Mouse (Mus musculus) forebrain, postnatal 0 days (tissue): Measurements from ENCODE around the gene Map10. TPM values are rescaled to one million over a fixed set of nuclear protein-coding genes. Genes with fewer than 3 reads are reported as not detected.

Experiments used
- ATAC-seq: fragments of 200-750 bp; cut with Nextera tagmentation; 2 replicates; pipeline ENCODE4 v1.8.0; 2017; ENCODE audit warnings: mild to moderate bottlenecking, moderate library complexity
- DNase-seq: peaks from one replicate; pipeline ENCODE4 v3.0.0-alpha.2; 2015
- H3K27ac ChIP-seq: fragments of 300-500 bp; sonication (generic); 2 replicates; pipeline ENCODE4 v1.5.1; 2014; ENCODE audit warnings: low read depth, mild to moderate bottlenecking, antibody characterized with exemption, low read length, moderate library complexity, mixed read lengths
- H3K27me3 ChIP-seq: fragments of 300-500 bp; sonication (generic); 2 replicates; pipeline ENCODE4 v1.6.1; 2014; ENCODE audit warnings: mild to moderate bottlenecking, low read length, mixed read lengths; ENCODE audit not compliant: insufficient read depth
- H3K36me3 ChIP-seq: fragments of 300-500 bp; sonication (generic); 2 replicates; pipeline ENCODE4 v1.6.1; 2014; ENCODE audit warnings: mild to moderate bottlenecking, moderate library complexity; ENCODE audit not compliant: insufficient read depth
- H3K4me1 ChIP-seq: fragments of 300-500 bp; sonication (generic); 2 replicates; pipeline ENCODE4 v1.6.1; 2014; ENCODE audit warnings: antibody characterized with exemption; ENCODE audit not compliant: insufficient read depth
- H3K4me2 ChIP-seq: fragments of 300-500 bp; sonication (generic); 2 replicates; pipeline ENCODE4 v1.6.1; 2014; ENCODE audit warnings: low read depth, mild to moderate bottlenecking, moderate library complexity
- H3K4me3 ChIP-seq: fragments of 300-500 bp; sonication (generic); 2 replicates; pipeline ENCODE4 v1.5.1; 2014; ENCODE audit warnings: low read depth, low read length, mixed read lengths
- H3K9ac ChIP-seq: fragments of 300-500 bp; sonication (generic); 2 replicates; pipeline ENCODE4 v1.6.1; 2014; ENCODE audit warnings: mild to moderate bottlenecking
- H3K9me3 ChIP-seq: fragments of 300-500 bp; sonication (generic); 2 replicates; pipeline ENCODE4 v1.6.1; 2016; ENCODE audit warnings: low read length
- CTCF ChIP-seq: sonication (generic); IDR thresholded peaks from 2 replicates; pipeline ENCODE4 v1.5.1; 2016; ENCODE audit warnings: antibody characterized with exemption, control low read depth, low read depth
- WGBS: fragments of 180-500 bp; shearing (Covaris S2); extraction: QIAGEN DNeasy Blood & Tissue Kit; methylation state at CpG from one replicate; pipeline ENCODE4 v1.1.7; 2014; 5-methylcytosine and 5-hydroxymethylcytosine counted together
- polyA plus RNA-seq: library from polyadenylated mRNA; unstranded; fragments of >200 nt; fragmentation: Nextera tagmentation; extraction: Ambion mirVana; gene quantifications from 2 replicates; pipeline ENCODE4 v1.2.1, GENCODE M21; 2015
- total RNA-seq: library from RNA; depleted of rRNA; stranded (reverse); fragments of >200 nt; gene quantifications from 2 replicates; pipeline ENCODE4 v1.2.3, GENCODE M21; 2014

Gene Map10
- total and polyA plus RNA-seq, 2 experiments from 2014 or later: 7.6 to 13.5 TPM

GRCm38 (mm10) chr8:125640766-125641165, 28.9 kb upstream of the Map10 start:
- no peaks in the 10 kb centered on the region for H3K9me3 ChIP-seq
- no peak for DNase-seq
- no peaks in the 10 kb centered on the region for H3K36me3 ChIP-seq
- 89% methylated on average over 5 of the region's 5 CpGs for WGBS
- H3K4me2 ChIP-seq: no peak overlapping the region
- H3K9ac ChIP-seq: no peak overlapping the region
- H3K4me1 ChIP-seq: no peaks in the 10 kb centered on the region
- no peak for ATAC-seq
- TF ChIP-seq CTCF: no peak
- H3K27ac ChIP-seq: no peak overlapping the region
- no peaks in the 10 kb centered on the region for H3K27me3 ChIP-seq
- no peak overlapping the region for H3K4me3 ChIP-seq

DNA sequence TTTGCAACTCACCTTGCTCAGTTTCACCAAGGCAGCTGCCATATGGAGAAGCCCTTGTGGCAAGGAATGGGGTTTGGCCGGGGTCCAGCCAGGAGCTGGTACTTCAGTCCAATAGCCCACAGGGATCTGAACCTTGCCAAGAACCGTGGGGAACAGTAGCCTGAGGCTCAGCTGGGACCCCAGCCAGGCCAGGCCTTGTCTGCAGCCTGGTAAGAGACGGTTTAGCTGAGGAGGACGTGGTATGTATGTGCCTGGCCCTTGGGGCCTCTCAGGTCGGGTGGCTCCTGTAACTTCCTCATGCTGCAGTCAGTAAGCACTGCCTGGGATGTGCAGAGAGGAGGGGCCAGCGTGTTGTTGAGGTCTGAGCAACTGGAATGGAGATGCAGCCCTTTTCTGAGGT, 27.8 kb upstream of the Map10 start:
- DNase-seq (peak; percentile 24), ATAC-seq (no peak)
- H3K36me3 ChIP-seq: no peaks in the 10 kb centered on the region
- WGBS: 39% methylated on average over 6 of the region's 6 CpGs
- no peak overlapping the region for H3K4me2 ChIP-seq
- TF ChIP-seq CTCF: no peak
- H3K9ac ChIP-seq: no peak overlapping the region
- no peaks in the 10 kb centered on the region for H3K4me1 ChIP-seq
- no peak overlapping the region for H3K4me3 ChIP-seq
- H3K9me3 ChIP-seq: no peaks in the 10 kb centered on the region
- H3K27me3 ChIP-seq: no peaks in the 10 kb centered on the region
- no peak overlapping the region for H3K27ac ChIP-seq

DNA sequence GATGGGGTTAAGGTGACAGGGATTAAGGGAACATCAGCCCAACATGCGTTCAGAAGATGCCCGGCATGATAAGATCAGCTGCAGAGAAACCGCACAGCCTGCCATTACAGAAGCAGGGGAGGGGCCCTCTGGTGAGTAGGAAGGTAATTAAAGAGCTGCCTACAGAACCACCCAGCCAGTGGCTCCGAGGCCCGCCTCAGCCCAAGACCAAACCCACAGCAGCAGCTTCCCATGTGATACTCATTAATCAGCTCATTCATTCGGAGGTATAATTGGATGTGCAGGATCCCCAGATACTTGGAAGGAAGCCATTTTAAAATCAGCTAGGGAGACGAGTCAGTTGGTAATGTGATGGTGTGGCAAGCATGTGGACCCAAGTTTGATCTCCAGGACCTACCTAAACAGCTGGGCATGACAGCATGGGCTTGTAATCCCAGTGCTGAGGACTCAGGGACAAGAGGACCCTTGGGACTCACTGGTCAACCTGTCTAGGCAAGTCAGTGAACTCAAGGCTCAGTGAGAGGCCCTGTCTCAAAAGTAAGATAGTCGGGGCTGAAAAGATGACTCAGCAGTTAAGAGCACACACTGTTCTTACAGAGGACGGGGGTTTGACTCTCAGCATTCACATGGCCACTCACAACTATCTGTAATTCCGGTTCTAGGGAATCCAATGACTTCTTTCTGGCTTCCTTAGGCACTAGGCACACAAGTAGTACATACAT, 23.7 kb upstream of the Map10 start:
- H3K4me2 ChIP-seq: no peak overlapping the region
- DNase-seq (no peak), ATAC-seq (no peak)
- H3K27ac ChIP-seq: no peak overlapping the region
- H3K4me3 ChIP-seq: no peak overlapping the region
- H3K4me1 ChIP-seq: no peaks in the 10 kb centered on the region
- WGBS: 57% methylated on average over 10 of the region's 10 CpGs
- H3K36me3 ChIP-seq: no peaks in the 10 kb centered on the region
- no peak overlapping the region for H3K9ac ChIP-seq
- H3K27me3 ChIP-seq: no peaks in the 10 kb centered on the region
- no peaks in the 10 kb centered on the region for H3K9me3 ChIP-seq
- no peak for TF ChIP-seq CTCF

DNA sequence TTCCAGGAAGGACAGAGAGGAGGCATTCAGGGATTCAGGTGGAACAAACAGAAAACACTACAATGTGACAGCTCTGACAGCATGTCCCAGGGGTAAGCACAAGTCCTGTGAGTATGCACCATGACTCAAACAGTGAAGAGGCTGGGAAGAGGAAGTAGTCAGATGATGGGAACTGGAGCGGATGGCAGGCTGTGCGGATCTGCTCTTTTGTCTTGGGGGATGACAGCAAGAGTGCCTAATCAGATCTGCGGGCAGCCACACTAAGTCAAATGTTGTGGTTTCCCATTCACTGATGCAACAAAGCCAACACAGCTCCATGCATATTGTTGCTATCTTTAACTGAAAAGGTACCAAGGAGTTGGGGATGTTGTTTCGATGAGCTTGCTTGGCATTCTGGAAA, 20.2 kb upstream of the Map10 start:
- Histone ChIP-seq H3K36me3 (no peaks in the 10 kb centered on the region), H3K4me1 (no peaks in the 10 kb centered on the region), H3K9ac (no peak overlapping the region), H3K4me2 (no peak overlapping the region), H3K27ac (no peak overlapping the region), H3K9me3 (no peaks in the 10 kb centered on the region), H3K27me3 (no peaks in the 10 kb centered on the region), H3K4me3 (no peak overlapping the region)
- TF ChIP-seq CTCF: no peak
- ATAC-seq (no peak), DNase-seq (no peak)
- 73% methylated on average over 4 of the region's 4 CpGs for WGBS

GRCm38 (mm10) chr8:125654821-125655220, 14.8 kb upstream of the Map10 start:
- Histone ChIP-seq H3K4me3 (no peak overlapping the region), H3K4me1 (no peaks in the 10 kb centered on the region), H3K9ac (no peak overlapping the region), H3K4me2 (no peak overlapping the region), H3K27ac (no peak overlapping the region), H3K36me3 (no peaks in the 10 kb centered on the region), H3K27me3 (no peaks in the 10 kb centered on the region), H3K9me3 (no peaks in the 10 kb centered on the region)
- DNase-seq (no peak), ATAC-seq (no peak)
- 91% methylated on average over 2 of the region's 2 CpGs for WGBS
- TF ChIP-seq CTCF: no peak

- DNase-seq: peak; percentile 56
- WGBS: 23% methylated on average over 5 of the region's 5 CpGs
- TF ChIP-seq CTCF: no peak
Observed at GRCm38 (mm10) chr8:125658508-125658907, 11.1 kb upstream of the Map10 start.

DNA sequence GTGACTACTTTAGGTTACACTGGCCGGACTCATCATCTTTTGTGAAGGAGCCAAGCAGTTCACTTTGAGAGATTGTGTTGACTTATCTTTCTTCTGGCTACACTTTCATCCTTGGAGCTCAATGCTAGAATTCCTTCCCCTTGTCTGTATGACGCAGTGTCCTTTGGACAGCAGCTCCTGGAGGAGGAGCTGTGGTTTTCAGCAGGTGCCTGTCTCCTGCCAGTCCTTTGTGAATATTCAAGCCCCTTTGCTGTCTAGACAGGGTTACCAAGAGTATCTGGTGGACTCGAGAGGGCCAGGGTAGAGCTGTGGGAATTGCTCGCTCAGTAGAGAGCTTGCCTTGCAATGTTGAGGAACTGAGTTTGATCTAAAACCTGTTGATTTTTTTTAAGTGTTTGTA, 10.7 kb upstream of the Map10 start:
- no peak overlapping the region for H3K9ac ChIP-seq
- WGBS: 42% methylated on average over 4 of the region's 4 CpGs
- TF ChIP-seq CTCF: no peak

More at GRCm38 (mm10) chr8:125658508-125658907, 11.1 kb upstream of the Map10 start:
- no peaks in the 10 kb centered on the region for H3K27me3 ChIP-seq
- H3K27ac ChIP-seq: no peak overlapping the region
- no peak overlapping the region for H3K9ac ChIP-seq
- H3K9me3 ChIP-seq: no peaks in the 10 kb centered on the region
- H3K4me2 ChIP-seq: no peak overlapping the region
- H3K36me3 ChIP-seq: no peaks in the 10 kb centered on the region
- ATAC-seq: peak; percentile 72
- H3K4me1 ChIP-seq: no peaks in the 10 kb centered on the region
- no peak overlapping the region for H3K4me3 ChIP-seq

More for the DNA sequence above, 10.7 kb upstream of the Map10 start:
- no peaks in the 10 kb centered on the region for H3K27me3 ChIP-seq
- H3K4me1 ChIP-seq: no peaks in the 10 kb centered on the region
- DNase-seq (no peak), ATAC-seq (no peak; the same call in 1 of the 2 replicates)
- no peak overlapping the region for H3K27ac ChIP-seq
- H3K4me2 ChIP-seq: no peak overlapping the region
- no peak overlapping the region for H3K4me3 ChIP-seq
- no peaks in the 10 kb centered on the region for H3K36me3 ChIP-seq
- no peaks in the 10 kb centered on the region for H3K9me3 ChIP-seq
